Mouse (Mus musculus): Measurements from ENCODE around the gene Itga7. TPM values are rescaled to one million over a fixed set of nuclear protein-coding genes. Genes with fewer than 3 reads are reported as not detected.
A peak's percentile ranks its signal among the peaks of the same experiment; 100 is the strongest.
"Not testable (repeated sequence)": the region's sequence is repeated elsewhere in the genome, so short reads cannot be mapped to it uniquely, and the experiment has no call there.

Gene Itga7
- total RNA-seq, 2 experiments from 2014 or later = 13.0 to 16.5 TPM

- intact Hi-C loops (cut with DNase I) = no loop called here
- DNase-seq (ENCODE audit: low spot score in 2 of 2) = no peak
Measured at GRCm38 (mm10) chr10:128970740-128971250, 37.2 kb downstream of the Itga7 start.

- no peak for DNase-seq (ENCODE audit: low spot score in 2 of 2)
- intact Hi-C loops (cut with DNase I) = no loop called here
Measured at GRCm38 (mm10) chr10:128972841-128973240, 39.2 kb downstream of the Itga7 start.

DNA sequence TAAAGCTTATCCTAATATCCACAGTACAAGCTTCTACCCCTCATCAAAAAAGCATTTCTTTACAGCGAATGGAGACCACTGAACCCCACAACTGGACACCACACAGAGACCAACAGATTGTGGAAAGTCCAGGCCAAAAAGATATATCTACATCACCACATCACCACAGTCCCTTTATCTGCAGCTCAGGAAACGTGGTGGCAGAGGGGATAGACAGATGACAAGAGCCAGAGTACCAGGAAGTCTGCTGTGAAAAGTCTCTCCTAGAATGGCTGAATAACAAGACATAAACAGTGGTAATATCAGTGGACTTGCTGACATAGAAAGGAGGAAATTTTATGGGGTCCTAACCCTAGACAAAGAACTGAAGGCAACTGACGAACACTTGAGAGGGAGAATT is 42.8 kb downstream of the Itga7 start:
- intact Hi-C loops (cut with DNase I) = loop anchor here (5.0 kb wide), 2 partner anchors 79 to 129 kb away; no protein-coding TSS in a partner anchor
- no peak for DNase-seq (ENCODE audit: low spot score in 2 of 2)

DNA sequence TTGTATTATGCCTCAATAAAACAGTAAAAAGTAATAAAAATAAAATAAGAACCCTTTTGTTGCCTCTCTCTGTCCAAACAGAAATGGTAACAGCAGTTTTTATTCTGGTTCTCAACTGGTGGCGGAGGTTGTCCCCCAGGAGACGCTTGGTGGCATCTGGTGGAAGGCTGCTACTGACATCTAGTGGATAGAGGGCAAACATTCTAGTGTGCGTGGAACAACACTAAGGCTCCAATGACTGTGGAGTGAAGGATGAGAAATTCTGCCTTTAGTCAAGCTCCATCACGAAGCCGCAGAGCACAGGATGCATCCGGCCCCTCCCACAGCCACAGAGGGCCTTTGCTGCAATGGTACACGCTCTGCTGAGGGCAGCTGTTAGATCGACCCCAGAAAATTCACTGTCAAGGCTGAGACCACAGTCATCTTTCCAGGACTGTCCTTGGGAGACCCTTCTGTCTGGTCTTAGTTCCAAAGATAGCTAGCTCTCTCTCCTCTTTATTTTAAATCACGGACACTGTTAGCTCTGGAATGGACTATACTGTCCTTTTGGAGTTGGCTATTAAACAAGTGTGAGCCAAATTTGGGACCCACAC is 44.0 kb downstream of the Itga7 start:
- intact Hi-C loops (cut with DNase I) = loop anchor here (5.0 kb wide), 2 partner anchors 80 to 130 kb away; no protein-coding TSS in a partner anchor
- DNase-seq (ENCODE audit: low spot score in 2 of 2) = peak; percentile 40 to 58

- DNase-seq (ENCODE audit: low spot score in 2 of 2) = no peak
- intact Hi-C loops (cut with DNase I) = no loop called here
Measured at GRCm38 (mm10) chr10:128980644-128981365, 47.2 kb downstream of the Itga7 start.

GRCm38 (mm10) chr10:128989131-128989530 is 55.5 kb downstream of the Itga7 start, which contains the start of gene Olfr9:
Gene Olfr9 (plus strand): TSS chr10:128989431.
- DNase-seq (ENCODE audit: low spot score in 2 of 2); intact Hi-C loops (cut with DNase I): not testable (repeated sequence)

GRCm38 (mm10) chr10:128990129-128990850 is 56.7 kb downstream of the Itga7 start:
- DNase-seq (ENCODE audit: low spot score in 2 of 2); intact Hi-C loops (cut with DNase I): not testable (repeated sequence)

GRCm38 (mm10) chr10:128990994-128991393 is 57.4 kb downstream of the Itga7 start:
- intact Hi-C loops (cut with DNase I) = no loop called here

DNA sequence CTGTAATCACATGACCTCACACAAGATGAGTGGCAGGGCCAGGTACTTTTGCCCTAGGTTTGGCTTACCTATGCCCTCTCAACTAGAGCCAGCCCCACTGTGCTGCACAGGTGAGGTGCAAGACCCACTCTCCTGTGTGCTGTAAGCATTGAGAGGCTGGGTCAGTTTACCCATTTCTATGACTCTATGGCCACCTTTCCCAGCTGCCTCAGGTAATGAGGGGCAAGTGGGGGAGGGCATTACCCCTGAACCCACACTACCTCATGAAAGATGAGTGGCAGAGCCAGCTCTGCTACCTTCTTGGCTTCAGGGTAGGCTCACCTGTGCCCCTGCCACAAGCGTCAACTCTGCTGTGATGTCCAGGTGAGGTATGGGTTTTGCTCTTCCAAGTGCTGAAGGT is 62.2 kb downstream of the Itga7 start:
- no peak for DNase-seq (ENCODE audit: low spot score in 2 of 2)
- intact Hi-C loops (cut with DNase I) = no loop called here

More at GRCm38 (mm10) chr10:128990994-128991393, 57.4 kb downstream of the Itga7 start:
- DNase-seq (ENCODE audit: low spot score in 2 of 2) = no peak

- intact Hi-C loops (cut with DNase I) = no loop called here
- DNase-seq (ENCODE audit: low spot score in 2 of 2) = no peak
Measured at GRCm38 (mm10) chr10:128996523-128997040, 63.0 kb downstream of the Itga7 start.

DNA sequence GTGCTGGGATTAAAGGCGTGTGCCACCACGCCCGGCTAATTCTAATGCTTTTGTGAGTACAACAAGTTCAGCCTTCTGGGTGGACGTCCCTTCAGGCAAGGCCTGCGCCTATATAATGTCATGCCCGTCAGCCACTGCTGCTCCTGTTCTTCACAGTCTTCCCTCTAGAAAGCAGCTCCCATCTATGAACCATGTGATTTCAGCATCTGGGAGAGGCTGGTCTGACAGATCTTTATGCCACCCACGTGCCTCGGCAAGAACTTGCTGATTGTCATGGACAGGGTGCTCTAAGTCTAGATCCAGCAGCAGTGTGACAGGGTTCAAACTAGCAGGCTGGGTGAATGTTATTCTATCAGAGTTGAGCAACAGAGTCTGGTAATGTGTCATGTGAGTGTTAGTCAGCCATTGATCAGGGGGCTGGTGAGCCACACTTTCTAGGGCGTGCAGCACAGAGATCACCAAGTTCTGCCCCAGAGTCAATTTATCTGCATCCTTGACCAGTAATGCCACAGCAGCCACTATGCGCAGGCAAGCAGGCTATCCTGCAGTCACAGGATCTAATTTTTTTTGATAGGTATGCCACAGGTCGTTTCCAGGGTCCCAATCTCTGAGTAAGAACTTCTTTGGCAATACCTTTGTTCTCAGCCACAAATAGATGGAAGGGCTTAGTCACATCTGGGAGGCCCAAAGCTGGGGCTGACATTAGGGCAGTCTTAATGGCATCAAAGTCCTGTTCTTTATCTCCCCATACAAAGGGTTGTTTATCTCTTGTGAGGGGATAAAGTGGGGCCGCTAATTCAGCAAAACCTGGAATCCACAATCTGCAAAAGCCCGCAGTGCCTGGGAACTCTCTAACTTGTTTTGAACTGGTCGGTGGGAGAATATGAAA is 70.7 kb downstream of the Itga7 start:
- intact Hi-C loops (cut with DNase I) = no loop called here
- no peak for DNase-seq (ENCODE audit: low spot score in 2 of 2)

Other genes starting within 250 kb of the Itga7 start
- 100 to 1,000 TPM; 129 to 134 TPM for gene Rab5b, start 237.6 kb upstream of the Itga7 start, total RNA-seq (2021)
- under 1 TPM; 0.48 to 0.79 TPM for gene Pmel, start 229.6 kb upstream of the Itga7 start, total RNA-seq (2021)
- 1 to 10 TPM; 2.1 to 2.6 TPM for gene Cdk2, start 228.8 kb upstream of the Itga7 start, total RNA-seq (2021)
- 1 to 10 TPM; 5.6 to 7.8 TPM for gene Dgka, start 189.0 kb upstream of the Itga7 start, total RNA-seq (2021)
- 10 to 100 TPM; 27.7 to 31.8 TPM for gene Pym1, start 185.9 kb upstream of the Itga7 start, total RNA-seq (2021)
- gene Mmp19, start 142.9 kb upstream of the Itga7 start, total RNA-seq (2021) = under 1 TPM; 0.50 to 0.76 TPM
- 10 to 100 TPM; 65.0 to 66.9 TPM for gene Dnajc14, start 129.8 kb upstream of the Itga7 start, total RNA-seq (2021)
- gene Tmem198b, start 129.4 kb upstream of the Itga7 start, total RNA-seq (2021) = 1 to 10 TPM; 8.4 to 8.5 TPM
- gene Sarnp, start 116.5 kb upstream of the Itga7 start, total RNA-seq (2021) = 10 to 100 TPM; 32.9 to 40.9 TPM
- gene Ormdl2, start 112.2 kb upstream of the Itga7 start, total RNA-seq (2021) = 1 to 10 TPM; 7.1 to 7.7 TPM
- 10 to 100 TPM; 12.6 to 14.7 TPM for gene Gdf11, start 42.1 kb upstream of the Itga7 start, total RNA-seq (2021)
- 10 to 100 TPM; 59.5 to 64.6 TPM for gene Cd63, start 32.8 kb upstream of the Itga7 start, total RNA-seq (2021)
- 1 to 10 TPM; 6.7 to 7.0 TPM for gene Rdh5, start 10.9 kb upstream of the Itga7 start, total RNA-seq (2021)
- 10 to 100 TPM; 85.2 to 95.4 TPM for gene Bloc1s1, start 9.8 kb upstream of the Itga7 start, total RNA-seq (2021)
- not detected for gene Mettl7b, start 27.2 kb downstream of the Itga7 start, total RNA-seq (2021)
- not detected for gene Olfr9, start 55.6 kb downstream of the Itga7 start, total RNA-seq (2021)
- not detected for gene Olfr763, start 77.0 kb downstream of the Itga7 start, total RNA-seq (2021)
- not detected for gene Olfr764-ps1, start 106.1 kb downstream of the Itga7 start, total RNA-seq (2021)
- not detected for gene Olfr765, start 116.2 kb downstream of the Itga7 start, total RNA-seq (2021)
- gene Olfr766-ps1, start 135.2 kb downstream of the Itga7 start, total RNA-seq (2021) = not detected
- not detected for gene Olfr767, start 149.1 kb downstream of the Itga7 start, total RNA-seq (2021)
- not detected for gene Olfr768, start 165.6 kb downstream of the Itga7 start, total RNA-seq (2021)
- gene Olfr769, start 184.0 kb downstream of the Itga7 start, total RNA-seq (2021) = not detected
- not detected for gene Olfr770, start 205.2 kb downstream of the Itga7 start, total RNA-seq (2021)
- not detected for gene Olfr771, start 230.9 kb downstream of the Itga7 start, total RNA-seq (2021)
- gene Olfr772, start 244.1 kb downstream of the Itga7 start, total RNA-seq (2021) = not detected

Measured in left cerebral cortex, postnatal 36 days (tissue).